Mouse (Mus musculus) midbrain, postnatal 0 days (tissue): Measurements from ENCODE around the gene Crocc2. TPM values are rescaled to one million over a fixed set of nuclear protein-coding genes. Genes with fewer than 3 reads are reported as not detected.
A peak's percentile ranks its signal among the peaks of the same experiment; 100 is the strongest.

Experiments
- ATAC-seq: fragments of 200-750 bp; cut with Nextera tagmentation; 2 replicates; pipeline ENCODE4 v1.8.0; 2017; ENCODE audit warnings: moderate number of reproducible peaks, mild to moderate bottlenecking, moderate TSS enrichment, moderate library complexity; ENCODE audit not compliant: low FRiP score
- DNase-seq: peaks from one replicate; pipeline ENCODE4 v3.0.0-alpha.2; 2015; ENCODE audit warnings: low spot score
- H3K27ac ChIP-seq: fragments of 300-500 bp; sonication (generic); 2 replicates; pipeline ENCODE4 v1.5.1; 2014; ENCODE audit warnings: low read depth, mild to moderate bottlenecking, low read length, mixed read lengths
- H3K27me3 ChIP-seq: fragments of 300-500 bp; sonication (generic); 2 replicates; pipeline ENCODE4 v1.6.1; 2014; ENCODE audit warnings: low read length, control low read depth, mixed read lengths; ENCODE audit not compliant: insufficient read depth
- H3K36me3 ChIP-seq: fragments of 300-500 bp; sonication (generic); 2 replicates; pipeline ENCODE4 v1.6.1; 2014; ENCODE audit warnings: low read length, control low read depth, mixed read lengths; ENCODE audit not compliant: insufficient read depth
- H3K4me1 ChIP-seq: fragments of 300-500 bp; sonication (generic); 2 replicates; pipeline ENCODE4 v1.6.1; 2014; ENCODE audit warnings: mild to moderate bottlenecking, control low read depth, antibody characterized with exemption, low read length, mixed read lengths; ENCODE audit not compliant: insufficient read depth
- H3K4me2 ChIP-seq: fragments of 300-500 bp; sonication (generic); 2 replicates; pipeline ENCODE4 v1.6.1; 2014; ENCODE audit warnings: low read depth, mild to moderate bottlenecking, low read length, mixed read lengths; ENCODE audit not compliant: poor library complexity, severe bottlenecking
- H3K4me3 ChIP-seq: fragments of 300-500 bp; sonication (generic); 2 replicates; pipeline ENCODE4 v1.5.1; 2014; ENCODE audit warnings: low read depth, mild to moderate bottlenecking, low read length, moderate library complexity
- H3K9ac ChIP-seq: fragments of 300-500 bp; sonication (generic); replicated peaks from 2 replicates; pipeline ENCODE4 v1.6.1; 2014; ENCODE audit warnings: mild to moderate bottlenecking, low read length, moderate library complexity, mixed read lengths; ENCODE audit not compliant: poor library complexity, severe bottlenecking
- H3K9me3 ChIP-seq: fragments of 300-500 bp; sonication (generic); 2 replicates; pipeline ENCODE4 v1.6.1; 2016; ENCODE audit warnings: low read length, control low read depth
- CTCF ChIP-seq: IDR thresholded peaks from 2 replicates; pipeline ENCODE4 v1.5.1; 2016; ENCODE audit warnings: antibody characterized with exemption, mild to moderate bottlenecking
- WGBS: fragments of 180-500 bp; shearing (Covaris S2); extraction: QIAGEN DNeasy Blood & Tissue Kit; methylation state at CpG from one replicate; pipeline ENCODE4 v1.1.7; 2014; 5-methylcytosine and 5-hydroxymethylcytosine counted together
- polyA plus RNA-seq: library from polyadenylated mRNA; unstranded; fragments of >200 nt; fragmentation: Nextera tagmentation; extraction: Ambion mirVana; gene quantifications from 2 replicates; pipeline ENCODE4 v1.2.1, GENCODE M21; 2015
- total RNA-seq: library from RNA; depleted of rRNA; stranded (reverse); fragments of >200 nt; gene quantifications from 2 replicates; pipeline ENCODE4 v1.2.3, GENCODE M21; 2014

Crocc2 gene
- total and polyA plus RNA-seq, 2 experiments from 2014 or later: 0.84 to 1.4 TPM

DNA sequence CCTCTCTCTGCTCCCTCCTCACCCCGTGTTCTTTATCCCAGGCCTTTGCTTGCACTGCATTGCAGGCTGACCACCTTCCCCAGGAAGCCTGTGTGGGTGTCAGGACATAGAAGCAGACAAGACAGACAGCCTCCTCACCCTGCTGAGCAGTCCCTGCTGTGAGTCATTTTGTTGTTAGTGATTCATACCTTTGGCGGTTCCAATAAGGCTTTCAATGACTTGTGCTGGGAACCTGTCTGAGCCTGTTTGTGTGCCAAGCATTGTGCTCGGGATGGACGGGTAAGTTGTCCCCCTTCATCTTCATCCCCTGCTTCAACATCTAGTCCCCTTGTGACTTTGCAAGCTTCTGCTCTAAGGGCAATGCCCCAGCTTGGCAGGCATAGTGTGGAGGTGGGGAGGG, 5.1 kb downstream of the Crocc2 start:
- Histone ChIP-seq H3K27ac (no peak overlapping the region), H3K4me2 (no peak overlapping the region), H3K27me3 (no peaks in the 10 kb centered on the region), H3K4me3 (no peak overlapping the region), H3K4me1 (peaks cover 9% of the 10 kb centered on the region; the same call in 1 of the 2 replicates), H3K9me3 (no peaks in the 10 kb centered on the region), H3K9ac (no peak overlapping the region), H3K36me3 (no peaks in the 10 kb centered on the region)
- ATAC-seq (no peak), DNase-seq (no peak)
- no peak for TF ChIP-seq CTCF
- WGBS: 72% methylated on average over 4 of the region's 4 CpGs

DNA sequence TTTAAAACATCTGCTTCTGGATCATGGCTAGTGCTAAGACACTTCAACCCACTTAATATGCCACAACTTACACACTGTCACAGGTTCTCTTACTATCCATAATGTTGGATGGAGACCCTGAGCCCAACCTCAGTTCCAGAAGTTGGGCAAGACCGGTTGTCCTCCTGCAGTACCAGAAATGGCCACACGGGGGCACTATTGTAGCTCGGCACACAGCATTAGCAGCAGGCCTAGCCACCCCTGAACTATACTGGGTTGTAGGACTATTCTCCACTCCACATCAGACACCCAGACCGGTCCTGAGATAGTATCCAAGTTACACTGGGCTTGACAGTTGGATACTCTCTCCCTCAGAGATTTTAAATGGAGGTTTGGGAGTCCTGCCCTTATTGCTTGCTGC, 5.9 kb downstream of the Crocc2 start:
- 1% methylated on average over 4 of the region's 4 CpGs for WGBS
- H3K9ac ChIP-seq: no peak overlapping the region
- H3K36me3 ChIP-seq: no peaks in the 10 kb centered on the region
- ATAC-seq (peak; percentile 67), DNase-seq (peak; percentile 88)
- H3K4me1 ChIP-seq: peaks cover 9% of the 10 kb centered on the region; the same call in 1 of the 2 replicates
- H3K4me3 ChIP-seq: no peak overlapping the region
- no peak overlapping the region for H3K27ac ChIP-seq
- H3K27me3 ChIP-seq: no peaks in the 10 kb centered on the region
- no peak overlapping the region for H3K4me2 ChIP-seq
- peak; percentile 99 for TF ChIP-seq CTCF
- no peaks in the 10 kb centered on the region for H3K9me3 ChIP-seq

DNA sequence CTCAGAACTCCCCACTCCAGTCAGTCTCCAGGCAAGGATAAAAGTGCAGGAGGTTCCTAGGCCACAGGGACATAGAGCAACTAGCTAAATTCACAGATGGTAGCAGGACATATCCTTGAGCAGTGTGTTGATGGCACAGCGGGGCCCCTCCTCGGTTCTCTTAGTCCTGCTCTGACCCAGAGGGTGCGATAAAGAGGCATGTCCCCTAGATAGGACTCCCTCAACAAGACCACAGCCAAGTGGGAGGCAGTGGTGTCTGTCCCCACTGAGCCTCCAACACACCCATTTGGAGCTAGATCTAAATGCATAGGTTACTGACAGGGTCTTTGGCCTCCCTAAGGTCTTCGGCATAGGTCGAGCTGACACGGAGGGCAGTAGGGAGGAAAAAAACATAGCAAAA, 7.3 kb downstream of the Crocc2 start:
- Histone ChIP-seq H3K36me3 (no peaks in the 10 kb centered on the region), H3K9ac (no peak overlapping the region), H3K27me3 (no peaks in the 10 kb centered on the region), H3K4me1 (peaks cover 9% of the 10 kb centered on the region; the same call in 1 of the 2 replicates), H3K4me2 (peak overlapping the region; percentile 98), H3K27ac (no peak overlapping the region), H3K9me3 (no peaks in the 10 kb centered on the region), H3K4me3 (no peak overlapping the region; the same call in 1 of the 2 replicates)
- no peak for TF ChIP-seq CTCF
- ATAC-seq (no peak), DNase-seq (no peak)
- WGBS: 22% methylated on average over 6 of the region's 6 CpGs

DNA sequence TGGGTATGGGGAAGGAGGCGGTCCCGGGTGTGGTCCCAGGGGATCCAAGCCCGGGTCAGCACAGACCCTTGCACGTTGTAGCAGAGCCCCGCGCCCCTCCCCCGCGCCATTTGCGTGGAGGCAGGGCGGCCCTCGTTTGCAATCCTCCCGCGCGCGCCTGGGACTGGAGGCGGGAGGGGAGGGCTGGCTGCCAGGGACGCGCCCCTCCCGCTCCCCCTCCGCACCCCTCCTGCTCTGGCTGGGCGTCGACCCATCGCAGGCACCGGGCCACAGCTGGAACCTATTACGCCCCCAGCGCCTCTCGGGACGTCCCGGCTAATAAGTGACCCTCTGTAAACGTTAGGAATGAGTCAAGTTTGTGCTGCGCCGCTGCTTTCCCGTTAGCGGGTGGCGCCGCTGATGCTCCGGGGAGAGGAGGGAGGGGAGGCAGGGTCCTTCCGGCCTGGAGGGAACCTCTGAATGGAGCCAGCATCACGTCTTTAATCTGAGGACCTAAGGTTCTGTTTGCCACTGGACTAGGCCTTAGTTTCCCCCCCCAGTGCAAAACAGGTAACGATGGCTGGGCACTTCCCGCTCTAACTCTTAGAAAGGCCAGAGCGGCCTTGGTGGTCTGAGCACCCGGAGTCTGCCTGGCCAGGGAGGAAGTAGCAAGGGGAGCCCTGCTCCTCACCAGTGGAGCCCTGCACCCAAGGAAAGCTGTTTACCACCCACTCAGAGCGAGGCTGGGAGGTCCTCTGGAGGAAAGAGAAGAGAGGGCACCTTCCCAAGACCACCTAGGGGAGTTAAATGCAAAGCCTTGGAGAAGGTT, 8.2 kb downstream of the Crocc2 start:
- no peak for TF ChIP-seq CTCF
- peak; percentile 44 for ATAC-seq
- no peaks in the 10 kb centered on the region for H3K27me3 ChIP-seq
- WGBS: 7% methylated on average over 31 of the region's 44 CpGs
- H3K4me2 ChIP-seq: peak overlapping the region; percentile 98
- H3K9me3 ChIP-seq: no peaks in the 10 kb centered on the region
- no peaks in the 10 kb centered on the region for H3K36me3 ChIP-seq
- peak overlapping the region; percentile 45 for H3K4me3 ChIP-seq
- H3K27ac ChIP-seq: no peak overlapping the region
- peak; percentile 38 for DNase-seq
- peak overlapping the region; percentile 59 for H3K9ac ChIP-seq
- H3K4me1 ChIP-seq: peaks cover 9% of the 10 kb centered on the region; the same call in 1 of the 2 replicates

DNA sequence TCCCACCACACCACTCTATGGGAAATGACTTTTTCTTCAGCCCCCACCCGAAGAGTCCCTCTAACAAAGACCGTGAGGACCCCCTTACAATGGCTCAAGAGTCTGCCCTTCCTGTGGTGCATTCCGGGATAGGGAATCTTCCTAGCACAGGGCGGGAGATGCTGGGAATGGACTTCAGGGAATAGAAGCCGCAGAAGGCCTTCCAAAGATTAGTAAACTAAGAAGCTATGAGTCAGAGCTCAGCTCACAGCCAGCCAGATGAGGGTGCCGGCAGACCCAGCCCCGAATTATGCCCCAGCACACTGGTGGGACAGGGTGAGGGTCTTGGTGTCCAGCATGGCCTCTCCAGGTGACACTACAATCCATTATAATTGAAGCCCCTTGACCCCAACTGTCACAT, 13.8 kb downstream of the Crocc2 start:
- WGBS: 87% methylated on average over 7 of the region's 7 CpGs

More for the DNA sequence above, 13.8 kb downstream of the Crocc2 start:
- H3K27ac ChIP-seq: no peak overlapping the region
- DNase-seq (no peak), ATAC-seq (no peak)
- H3K4me2 ChIP-seq: no peak overlapping the region
- no peak for TF ChIP-seq CTCF
- H3K4me1 ChIP-seq: 0 out of 2 replicates have a peak, but pooled peaks cover 2% of the 10 kb centered on the region
- no peaks in the 10 kb centered on the region for H3K9me3 ChIP-seq
- no peaks in the 10 kb centered on the region for H3K36me3 ChIP-seq
- no peaks in the 10 kb centered on the region for H3K27me3 ChIP-seq
- H3K9ac ChIP-seq: no peak overlapping the region
- H3K4me3 ChIP-seq: no peak overlapping the region
